Mouse (Mus musculus): ENCODE measurements around the gene Ube3a. TPM values are rescaled to one million over a fixed set of nuclear protein-coding genes. Genes with fewer than 3 reads are reported as not detected.

The Ube3a gene
- 112 and 115 TPM in 2 replicates for total RNA-seq (2017)

DNA sequence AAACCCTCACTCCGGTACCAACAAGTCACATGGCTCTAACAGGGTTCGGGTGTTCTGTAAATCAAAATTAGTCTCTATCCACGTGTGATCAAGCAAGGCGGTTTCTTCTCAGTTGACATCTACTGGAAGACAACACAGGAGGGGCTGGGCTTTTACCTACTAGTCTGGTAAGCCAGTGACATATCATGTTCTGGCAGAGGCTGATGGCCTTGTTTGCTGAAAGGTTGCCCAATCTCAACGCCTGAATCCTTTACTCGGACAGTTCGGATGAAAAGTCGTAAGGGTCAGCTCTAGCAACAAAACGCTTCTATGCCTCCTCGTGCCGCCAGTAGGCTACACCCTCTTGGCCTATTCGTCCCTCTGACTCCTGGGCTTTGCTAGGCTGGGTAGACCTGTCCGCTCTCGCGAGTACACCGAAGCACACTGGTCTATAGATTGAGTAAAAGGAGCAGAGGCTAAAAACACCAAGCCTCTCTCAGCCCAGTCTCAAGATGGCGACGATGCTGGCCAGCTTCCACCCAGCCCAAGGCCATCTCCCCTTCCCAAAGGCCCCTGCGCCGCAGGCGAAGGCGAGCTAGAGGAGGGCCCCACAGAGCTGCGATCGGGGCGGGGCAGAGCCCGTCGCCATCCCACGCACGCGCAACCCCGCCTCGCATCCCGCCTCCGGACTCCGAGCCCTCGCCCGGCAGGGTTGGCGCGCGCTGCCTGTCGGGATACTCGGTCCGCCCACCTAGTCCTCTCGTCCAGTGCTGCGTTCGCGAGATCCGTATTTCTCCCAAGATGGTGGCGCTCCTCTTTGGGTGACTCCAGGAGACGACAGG lies at the start of gene Ube3a:
Ube3a (plus strand) TSS at position 706 of the 821 bp plus-strand sequence.
- peak; percentile 92 to 94 for ATAC-seq (replicated peaks in 1 of 2; ENCODE audit: insufficient read depth in 1 of 2, low FRiP score in 2 of 2, low TSS enrichment in 1 of 2, low read depth in 1 of 2, poor library complexity in 2 of 2, severe bottlenecking in 2 of 2)

DNA sequence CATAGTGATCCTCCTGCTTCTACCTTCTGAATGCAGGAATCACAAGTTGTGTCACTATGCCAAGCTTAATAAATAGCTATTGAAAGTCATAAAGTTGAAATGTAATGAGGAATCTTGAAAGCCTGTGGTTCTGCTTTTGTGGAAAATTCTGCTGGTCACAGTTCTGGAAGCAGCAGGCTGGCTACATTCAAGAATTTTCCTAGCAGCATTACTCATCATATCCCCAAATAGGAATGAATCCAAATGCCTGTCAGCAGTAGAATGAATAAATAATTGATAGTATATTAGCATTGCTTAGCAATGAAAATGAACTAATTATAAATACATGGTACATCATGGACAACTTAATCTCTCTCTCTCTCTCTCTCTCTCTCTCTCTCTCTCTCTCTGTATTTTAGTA lies 35.7 kb upstream of the Ube3a start:
- no peak for ATAC-seq (replicated peaks in 1 of 2; ENCODE audit: insufficient read depth in 1 of 2, low FRiP score in 2 of 2, low TSS enrichment in 1 of 2, low read depth in 1 of 2, poor library complexity in 2 of 2, severe bottlenecking in 2 of 2)

DNA sequence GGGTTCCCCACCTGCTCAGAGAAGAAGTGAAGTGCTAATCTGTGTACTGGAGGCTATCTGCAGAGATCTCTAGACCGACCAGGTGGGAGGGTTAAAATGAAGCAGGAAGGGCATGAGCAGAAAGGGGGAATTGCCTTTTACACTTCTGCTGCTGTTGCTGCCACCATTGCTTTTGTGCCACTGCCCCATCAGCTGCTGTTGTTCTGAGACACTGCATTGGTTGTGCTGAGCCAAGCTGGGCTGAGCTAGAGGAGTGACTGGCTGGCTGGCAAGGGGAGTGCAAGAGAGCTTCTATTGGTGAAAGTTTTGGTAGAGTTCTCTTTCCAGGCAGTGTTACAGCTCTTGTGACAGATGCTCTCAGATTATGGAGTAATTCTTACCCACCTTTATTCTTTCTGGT lies 13.6 kb upstream of the Ube3a start:
- ATAC-seq (replicated peaks in 1 of 2; ENCODE audit: insufficient read depth in 1 of 2, low FRiP score in 2 of 2, low TSS enrichment in 1 of 2, low read depth in 1 of 2, poor library complexity in 2 of 2, severe bottlenecking in 2 of 2), result no peak

DNA sequence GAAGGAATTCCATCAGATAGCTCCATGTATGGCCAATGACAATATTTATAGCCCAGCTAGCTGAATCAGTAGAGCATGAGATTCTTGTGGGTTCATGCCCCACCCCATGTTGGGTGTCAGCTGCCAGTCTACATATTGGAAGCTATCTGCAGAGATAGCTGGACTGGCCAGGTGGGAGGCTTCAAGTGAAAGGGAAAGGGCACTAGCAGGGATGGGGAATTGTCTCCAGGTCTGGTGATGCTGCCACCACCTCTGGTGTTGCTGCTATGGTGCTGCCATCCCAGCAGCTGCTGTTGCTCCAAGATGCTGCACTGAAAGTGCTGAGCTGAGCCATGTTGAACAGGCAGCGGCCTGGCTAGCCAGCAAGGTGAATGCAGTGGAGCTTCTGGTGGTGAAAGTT lies 7.3 kb upstream of the Ube3a start:
- no peak for ATAC-seq (replicated peaks in 1 of 2; ENCODE audit: insufficient read depth in 1 of 2, low FRiP score in 2 of 2, low TSS enrichment in 1 of 2, low read depth in 1 of 2, poor library complexity in 2 of 2, severe bottlenecking in 2 of 2)

DNA sequence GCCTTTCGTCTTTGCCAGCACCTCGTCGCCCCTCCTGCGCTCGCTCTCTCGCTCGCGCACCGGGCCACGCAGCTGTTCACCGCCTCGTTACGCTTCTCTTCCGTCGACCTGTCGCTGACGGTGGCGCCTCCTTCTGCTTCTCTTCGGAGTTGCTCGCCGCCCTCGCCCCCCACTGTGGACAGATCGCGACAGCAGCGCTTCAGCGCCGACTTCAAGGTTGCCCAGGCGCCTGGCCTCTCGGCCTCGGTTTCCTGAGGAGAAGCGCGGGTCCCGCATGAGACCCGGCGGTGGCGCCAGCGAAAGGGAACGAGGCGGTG lies 274 bp downstream of the Ube3a start:
- ATAC-seq (replicated peaks in 1 of 2; ENCODE audit: insufficient read depth in 1 of 2, low FRiP score in 2 of 2, low TSS enrichment in 1 of 2, low read depth in 1 of 2, poor library complexity in 2 of 2, severe bottlenecking in 2 of 2), result peak; percentile 20 to 54

DNA sequence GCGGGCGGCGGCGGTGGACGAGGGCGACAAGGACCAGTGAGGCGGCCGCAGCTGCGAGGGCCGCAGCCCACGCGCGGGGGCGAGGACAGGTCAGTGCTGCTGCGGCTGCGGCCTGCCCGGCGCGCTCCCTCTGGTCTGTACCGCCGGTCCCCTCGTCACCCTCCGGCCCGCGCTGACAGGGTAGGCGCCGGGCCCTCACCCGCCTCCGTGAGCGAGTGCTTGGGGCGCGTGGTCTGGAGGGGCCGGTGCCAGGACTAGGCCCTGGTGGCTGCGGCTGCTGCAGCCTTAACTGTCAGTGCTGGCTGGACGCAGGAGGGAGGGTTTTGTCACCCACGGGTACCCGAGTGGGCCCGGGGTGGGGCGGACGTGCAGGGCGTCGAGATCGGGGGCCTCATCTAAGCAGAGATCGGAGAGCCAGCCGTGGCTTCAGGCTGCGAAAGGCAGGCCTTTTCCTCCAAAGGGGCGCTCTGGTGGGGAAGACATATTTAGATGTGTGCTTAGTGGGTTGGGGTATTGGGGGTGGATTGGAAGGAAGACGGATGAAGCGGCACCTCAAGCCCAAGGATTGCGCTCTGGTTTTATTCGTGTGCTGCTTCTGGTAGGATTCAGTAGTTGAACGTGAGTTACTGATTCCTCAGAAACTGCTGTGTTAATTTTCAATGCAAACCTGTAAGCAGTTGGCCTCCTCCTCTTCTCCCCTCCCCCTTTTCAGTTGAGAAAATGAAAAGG lies 797 bp downstream of the Ube3a start:
- ATAC-seq (replicated peaks in 1 of 2; ENCODE audit: insufficient read depth in 1 of 2, low FRiP score in 2 of 2, low TSS enrichment in 1 of 2, low read depth in 1 of 2, poor library complexity in 2 of 2, severe bottlenecking in 2 of 2), result peak in 1 of 2 experiments; percentile 12; a peak in 2 of 4 replicates

DNA sequence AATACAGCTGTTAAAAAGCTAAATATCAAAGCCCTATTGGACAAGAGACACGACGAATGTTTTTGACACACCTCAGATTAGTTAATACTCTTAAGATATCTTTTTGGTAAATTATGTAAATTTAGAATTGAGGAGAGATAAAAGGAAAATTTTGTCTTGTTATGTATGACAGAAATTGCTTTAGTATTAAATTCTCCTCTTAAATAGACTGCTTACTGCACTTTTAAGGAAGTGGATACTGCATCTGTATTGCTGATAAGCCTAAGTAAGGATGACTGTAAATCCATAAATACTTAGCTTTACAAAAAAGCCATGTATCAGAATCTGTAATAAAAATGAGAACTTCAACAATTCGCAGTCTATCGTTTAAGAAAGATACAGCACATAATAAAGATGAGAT lies 1.8 kb downstream of the Ube3a start:
- ATAC-seq (replicated peaks in 1 of 2; ENCODE audit: insufficient read depth in 1 of 2, low FRiP score in 2 of 2, low TSS enrichment in 1 of 2, low read depth in 1 of 2, poor library complexity in 2 of 2, severe bottlenecking in 2 of 2), result no peak

DNA sequence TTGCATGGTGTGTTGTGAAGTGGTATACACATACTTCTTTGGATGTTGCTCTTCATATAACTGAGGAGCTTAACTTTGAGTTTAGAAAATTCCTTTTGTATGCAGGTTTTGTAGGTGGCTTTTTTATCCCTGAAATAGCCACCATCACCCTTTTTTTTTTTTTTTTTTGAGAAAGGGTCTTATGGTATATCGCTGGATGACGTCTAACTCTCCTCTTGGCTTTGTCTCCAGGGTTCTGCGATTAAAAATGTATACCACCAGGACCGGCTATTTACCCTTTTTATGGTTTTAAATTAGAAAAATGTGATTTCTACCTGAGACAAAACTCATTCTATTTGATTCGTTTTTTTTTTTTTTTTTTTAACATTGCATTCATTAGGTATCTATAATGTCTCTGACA lies 2.2 kb downstream of the Ube3a start:
- no peak for ATAC-seq (replicated peaks in 1 of 2; ENCODE audit: insufficient read depth in 1 of 2, low FRiP score in 2 of 2, low TSS enrichment in 1 of 2, low read depth in 1 of 2, poor library complexity in 2 of 2, severe bottlenecking in 2 of 2)

DNA sequence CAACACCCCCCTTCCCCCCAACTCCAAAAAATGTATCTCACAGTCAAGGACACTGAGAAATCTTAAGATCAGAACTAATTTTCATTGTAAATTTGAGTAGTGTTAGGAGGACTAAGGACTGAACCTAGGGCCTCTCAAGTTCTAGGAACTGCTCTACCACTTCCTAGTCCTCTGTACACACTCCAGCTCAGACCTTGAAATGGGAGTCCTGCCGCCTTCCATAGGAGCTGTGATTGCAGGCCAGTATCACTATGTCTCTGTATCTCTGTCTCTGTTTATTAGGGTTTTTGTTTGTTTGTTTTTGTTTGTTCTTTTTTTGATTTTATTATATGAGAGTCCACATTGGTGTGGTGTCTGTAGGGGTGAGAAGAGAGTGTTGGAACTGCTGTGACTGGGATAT lies 3.4 kb downstream of the Ube3a start:
- no peak for ATAC-seq (replicated peaks in 1 of 2; ENCODE audit: insufficient read depth in 1 of 2, low FRiP score in 2 of 2, low TSS enrichment in 1 of 2, low read depth in 1 of 2, poor library complexity in 2 of 2, severe bottlenecking in 2 of 2)

DNA sequence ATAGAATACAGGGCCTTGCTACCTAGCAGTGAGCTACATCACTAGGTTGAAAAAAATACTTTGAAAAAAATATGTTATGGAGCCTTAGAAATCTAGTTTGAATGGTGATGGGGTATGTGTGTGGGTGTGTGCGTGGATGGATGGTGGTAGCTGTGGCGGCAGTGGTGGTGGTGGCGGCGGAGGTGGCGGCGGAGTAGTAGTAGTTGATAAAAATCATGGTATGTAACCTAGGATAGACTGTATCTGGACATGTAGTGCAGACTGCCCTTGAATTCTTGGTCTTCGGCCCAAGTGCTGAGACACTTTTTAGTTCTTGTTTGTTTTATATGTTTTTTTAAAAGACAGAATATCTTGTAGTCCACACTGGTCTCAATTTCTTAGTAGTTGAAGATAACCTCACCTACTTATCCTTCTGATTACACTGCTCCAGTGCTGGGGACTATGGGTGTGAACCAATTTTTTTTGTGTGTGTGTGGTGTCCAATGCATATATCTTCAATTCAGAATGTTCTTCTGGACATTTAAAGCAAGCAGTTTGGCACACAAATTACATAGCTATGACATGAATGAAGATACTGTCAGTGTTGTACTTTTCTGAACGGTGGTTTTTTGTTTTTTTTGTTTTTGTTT lies 6.3 kb downstream of the Ube3a start:
- no peak for ATAC-seq (replicated peaks in 1 of 2; ENCODE audit: insufficient read depth in 1 of 2, low FRiP score in 2 of 2, low TSS enrichment in 1 of 2, low read depth in 1 of 2, poor library complexity in 2 of 2, severe bottlenecking in 2 of 2)

DNA sequence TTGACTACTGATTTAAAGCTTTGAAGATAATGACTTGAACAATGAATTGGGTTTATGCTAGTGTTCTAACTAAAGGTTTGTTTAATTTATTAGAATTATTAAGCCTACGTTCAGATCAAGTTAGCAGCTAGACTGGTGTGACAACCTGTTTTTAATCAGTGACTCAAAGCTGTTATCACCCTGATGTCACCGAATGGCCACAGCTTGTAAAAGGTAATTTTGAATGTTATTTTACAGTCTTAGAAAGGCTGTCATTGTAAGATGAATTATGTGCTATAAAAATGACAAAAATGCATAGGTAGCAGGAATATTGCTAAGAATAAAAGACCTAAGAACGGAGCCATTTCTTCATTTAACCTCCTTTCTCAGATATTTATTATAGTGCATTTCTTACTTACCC lies 14.7 kb downstream of the Ube3a start:
- no peak for ATAC-seq (replicated peaks in 1 of 2; ENCODE audit: insufficient read depth in 1 of 2, low FRiP score in 2 of 2, low TSS enrichment in 1 of 2, low read depth in 1 of 2, poor library complexity in 2 of 2, severe bottlenecking in 2 of 2)

DNA sequence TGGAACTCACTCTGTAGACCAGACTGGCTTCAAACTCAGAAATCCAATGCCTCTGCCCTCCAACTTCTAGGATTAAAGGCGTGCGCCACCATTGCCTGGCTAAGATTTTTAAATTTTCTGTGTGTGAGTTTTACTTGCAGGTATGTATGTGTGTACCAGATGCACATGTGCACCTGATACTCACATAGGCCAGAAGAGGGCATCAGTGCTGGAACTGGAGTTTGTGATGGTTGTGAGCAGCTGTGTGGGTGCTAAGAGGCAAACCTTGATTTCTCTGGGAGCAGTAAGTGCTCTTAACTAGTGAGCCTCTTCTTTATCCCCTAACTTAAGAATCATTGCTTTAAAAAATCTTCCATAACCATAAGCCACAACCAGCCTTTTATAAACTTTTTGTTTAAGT lies 17.0 kb downstream of the Ube3a start:
- peak; percentile 60 to 62; a peak in 2 of 4 replicates for ATAC-seq (replicated peaks in 1 of 2; ENCODE audit: insufficient read depth in 1 of 2, low FRiP score in 2 of 2, low TSS enrichment in 1 of 2, low read depth in 1 of 2, poor library complexity in 2 of 2, severe bottlenecking in 2 of 2)

DNA sequence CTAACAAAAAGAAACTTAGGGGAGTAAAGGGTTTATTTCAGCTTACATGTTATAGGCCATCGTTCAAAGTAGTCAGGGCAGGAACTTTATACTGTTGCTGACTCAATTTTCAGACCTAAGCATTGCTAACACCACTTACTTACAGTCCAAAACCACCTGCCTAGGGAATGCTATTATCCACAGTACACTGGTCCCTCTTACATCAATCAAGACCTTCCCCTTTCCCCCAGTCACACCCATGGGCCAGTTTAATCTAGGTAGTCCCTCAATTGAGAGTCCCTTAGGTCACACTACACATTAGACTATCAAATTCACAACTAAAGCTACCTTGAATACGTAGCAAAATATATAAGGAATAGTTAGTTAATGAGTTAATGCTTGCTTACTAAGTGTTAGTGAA lies 24.8 kb downstream of the Ube3a start:
- ATAC-seq (replicated peaks in 1 of 2; ENCODE audit: insufficient read depth in 1 of 2, low FRiP score in 2 of 2, low TSS enrichment in 1 of 2, low read depth in 1 of 2, poor library complexity in 2 of 2, severe bottlenecking in 2 of 2), result no peak

DNA sequence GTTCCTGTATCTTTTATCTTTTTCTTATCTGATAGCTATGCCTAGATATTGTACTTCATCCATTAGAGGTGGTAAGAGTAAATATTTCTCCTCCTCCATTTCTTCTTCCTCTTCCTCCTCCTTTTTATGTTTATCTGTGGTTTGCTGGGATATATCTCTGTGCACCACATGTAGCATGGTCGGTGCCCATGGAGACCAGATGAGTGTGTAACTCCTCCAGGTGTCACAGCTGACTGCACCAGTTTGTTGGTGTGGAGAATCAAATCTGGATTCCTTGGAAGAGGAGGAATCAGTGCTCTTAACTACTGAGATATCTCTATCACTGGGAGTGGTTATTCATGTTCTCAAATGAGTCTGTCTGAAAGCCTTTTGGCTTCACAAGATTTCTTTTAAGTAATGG lies 37.0 kb downstream of the Ube3a start:
- no peak for ATAC-seq (replicated peaks in 1 of 2; ENCODE audit: insufficient read depth in 1 of 2, low FRiP score in 2 of 2, low TSS enrichment in 1 of 2, low read depth in 1 of 2, poor library complexity in 2 of 2, severe bottlenecking in 2 of 2)

DNA sequence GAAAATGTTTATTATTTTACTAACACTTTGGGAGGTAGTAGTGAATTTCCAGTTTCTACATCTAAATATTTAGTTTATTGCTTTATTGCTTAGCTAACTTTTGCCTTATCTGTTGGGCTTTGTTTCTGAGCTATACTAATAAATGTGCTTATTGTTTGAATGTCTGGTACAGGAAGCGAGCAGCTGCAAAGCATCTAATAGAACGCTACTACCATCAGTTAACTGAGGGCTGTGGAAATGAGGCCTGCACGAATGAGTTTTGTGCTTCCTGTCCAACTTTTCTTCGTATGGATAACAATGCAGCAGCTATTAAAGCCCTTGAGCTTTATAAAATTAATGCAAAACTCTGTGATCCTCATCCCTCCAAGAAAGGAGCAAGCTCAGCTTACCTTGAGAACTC lies 43.2 kb downstream of the Ube3a start:
- ATAC-seq (replicated peaks in 1 of 2; ENCODE audit: insufficient read depth in 1 of 2, low FRiP score in 2 of 2, low TSS enrichment in 1 of 2, low read depth in 1 of 2, poor library complexity in 2 of 2, severe bottlenecking in 2 of 2), result no peak

DNA sequence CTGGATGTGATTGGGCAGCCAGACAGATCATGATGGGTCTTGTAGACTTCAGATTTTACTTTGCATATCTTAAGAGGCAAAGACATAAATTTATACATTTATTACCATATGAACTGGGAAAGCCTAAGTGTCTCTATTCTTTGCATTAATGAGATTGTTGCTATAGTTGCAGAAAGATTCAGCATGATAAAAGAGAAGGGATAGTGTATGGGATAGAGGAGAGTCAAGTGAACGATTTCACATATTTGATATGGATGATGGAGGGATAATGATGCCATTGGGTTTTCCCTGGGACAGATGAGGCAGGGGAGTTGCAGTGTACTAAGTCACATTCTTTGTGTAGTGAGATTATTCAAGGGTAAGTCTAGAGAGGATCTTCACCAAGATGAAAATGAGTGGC lies 84.0 kb downstream of the Ube3a start:
- no peak for ATAC-seq (replicated peaks in 1 of 2; ENCODE audit: insufficient read depth in 1 of 2, low FRiP score in 2 of 2, low TSS enrichment in 1 of 2, low read depth in 1 of 2, poor library complexity in 2 of 2, severe bottlenecking in 2 of 2)

DNA sequence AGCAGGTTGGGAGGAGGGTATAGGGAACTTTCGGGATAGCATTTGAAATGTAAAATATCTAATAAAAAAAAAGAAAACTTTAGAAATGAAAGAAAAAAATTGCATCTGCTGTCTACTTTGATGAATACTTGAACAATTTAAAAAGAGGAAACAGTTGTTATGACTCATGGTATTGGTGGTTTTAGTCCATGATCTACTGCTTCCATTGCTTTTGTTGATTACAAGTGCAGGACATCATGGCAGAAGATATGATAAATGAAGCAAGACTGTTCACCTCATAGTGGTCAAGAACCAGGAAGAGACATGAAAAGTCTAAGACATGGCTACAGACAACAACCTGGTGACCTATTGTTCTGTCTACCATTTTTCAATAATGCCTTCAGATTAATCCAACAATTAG lies 94.2 kb downstream of the Ube3a start:
- no peak for ATAC-seq (replicated peaks in 1 of 2; ENCODE audit: insufficient read depth in 1 of 2, low FRiP score in 2 of 2, low TSS enrichment in 1 of 2, low read depth in 1 of 2, poor library complexity in 2 of 2, severe bottlenecking in 2 of 2)
